12 mouse cellular contexts compared by ENCODE assay signal in genomic region chr4:114818963-114819702, GRCm38 (mm10). TPM values are rescaled to one million over a fixed set of nuclear protein-coding genes. Genes with fewer than 3 reads are reported as not detected.
DNase-seq lines count a peak whose midpoint lies in the region; ATAC-seq and TF ChIP-seq lines count a peak whose summit lies in the region.
"Had no signal": no experiment of that assay in that cellular context is flagged by ENCODE, and none has a peak within 500 bp of the region (broad histone marks: within the 10 kb centered on the region; RNA-seq: fewer than 3 reads in every experiment).

No protein-coding gene starts in this region.

- peak; percentile 64 for DNase-seq in lung, embryonic 14.5 days
- DNase-seq in lung, postnatal 25 days (ENCODE audit: low spot score), result no peak
- peak; percentile 76 for DNase-seq in embryonic facial prominence, embryonic 11.5 days (ENCODE audit: low spot score)
- DNase-seq in frontal cortex, postnatal 25 days (ENCODE audit: low spot score in 2 of 2), result no peak
- no peak for DNase-seq in cerebellum, postnatal 4 days (ENCODE audit: low spot score in 2 of 2)
- DNase-seq in adrenal gland, postnatal 10 days, result no peak
- DNase-seq: heart, postnatal 14 days; layer of hippocampus, postnatal 36 days; spleen, adult 18-20 months had no signal

- no peaks in the 10 kb centered on the region for H3K27me3 ChIP-seq in lung, embryonic 14.5 days (ENCODE audit: insufficient read depth, low read length)
- peaks cover 7% of the 10 kb centered on the region for H3K27me3 ChIP-seq in embryonic facial prominence, embryonic 11.5 days (ENCODE audit: control insufficient read depth, insufficient read depth, low read length)
- peaks cover 17% of the 10 kb centered on the region; the same call in 1 of the 2 replicates for H3K27me3 ChIP-seq in hindbrain, embryonic 15.5 days
- H3K27me3 ChIP-seq in midbrain, embryonic 13.5 days, result peaks cover 54% of the 10 kb centered on the region

- no peaks in the 10 kb centered on the region for H3K9me3 ChIP-seq in lung, embryonic 14.5 days (ENCODE audit: low read depth, low read length)
- H3K9me3 ChIP-seq in embryonic facial prominence, embryonic 11.5 days (replicated peaks; ENCODE audit: control insufficient read depth, low read length), result no peaks in the 10 kb centered on the region
- no peaks in the 10 kb centered on the region for H3K9me3 ChIP-seq in hindbrain, embryonic 15.5 days
- no peaks in the 10 kb centered on the region for H3K9me3 ChIP-seq in midbrain, embryonic 13.5 days
- H3K9me3 ChIP-seq: neural tube, embryonic 13.5 days had no signal

- no peak overlapping the region for H3K4me3 ChIP-seq in lung, embryonic 14.5 days (ENCODE audit: low read depth, low read length)
- H3K4me3 ChIP-seq in embryonic facial prominence, embryonic 11.5 days (ENCODE audit: low read depth, low read length), result no peak overlapping the region
- no peak overlapping the region for H3K4me3 ChIP-seq in hindbrain, embryonic 15.5 days
- no peak overlapping the region for H3K4me3 ChIP-seq in midbrain, embryonic 13.5 days (replicated peaks)
- H3K4me3 ChIP-seq: neural tube, embryonic 13.5 days had no signal

- 12% methylated on average over 9 of the region's 9 CpGs for WGBS in lung, embryonic 14.5 days
- WGBS in embryonic facial prominence, embryonic 11.5 days, result 3% methylated on average over 9 of the region's 9 CpGs
- 19% methylated on average over 9 of the region's 9 CpGs for WGBS in hindbrain, embryonic 15.5 days
- WGBS in midbrain, embryonic 13.5 days, result 6% methylated on average over 9 of the region's 9 CpGs

- H3K4me1 ChIP-seq in lung, embryonic 14.5 days (ENCODE audit: insufficient read depth), result peaks cover 12% of the 10 kb centered on the region
- H3K4me1 ChIP-seq in embryonic facial prominence, embryonic 11.5 days (ENCODE audit: control insufficient read depth, insufficient read depth, low read length), result peaks cover 8% of the 10 kb centered on the region
- peaks cover 17% of the 10 kb centered on the region for H3K4me1 ChIP-seq in hindbrain, embryonic 15.5 days (replicated peaks)
- peaks cover 28% of the 10 kb centered on the region for H3K4me1 ChIP-seq in midbrain, embryonic 13.5 days (replicated peaks)

- no peak overlapping the region for H3K9ac ChIP-seq in lung, embryonic 14.5 days
- no peak overlapping the region for H3K9ac ChIP-seq in embryonic facial prominence, embryonic 11.5 days (replicated peaks; ENCODE audit: low read length)
- no peak overlapping the region for H3K9ac ChIP-seq in hindbrain, embryonic 15.5 days
- H3K9ac ChIP-seq in midbrain, embryonic 13.5 days (replicated peaks), result 0 out of 2 replicates have a peak overlapping the region, but pooled peaks have one; percentile 28
- H3K9ac ChIP-seq: neural tube, embryonic 13.5 days had no signal

- TF ChIP-seq CTCF in lung, embryonic 14.5 days (IDR thresholded peaks at IDR 0.05; ENCODE audit: low read depth), result no peak

- ATAC-seq in lung, embryonic 14.5 days (ENCODE audit: insufficient read depth), result peak; percentile 35
- 0 out of 2 replicates have a peak, but pooled peaks have one; percentile 19 for ATAC-seq in embryonic facial prominence, embryonic 11.5 days (replicated peaks; ENCODE audit: insufficient number of reproducible peaks, low FRiP score, low TSS enrichment, low read depth)
- ATAC-seq in hindbrain, embryonic 15.5 days (ENCODE audit: low FRiP score, low read depth), result peak; percentile 31; the same call in 1 of the 2 replicates
- ATAC-seq in midbrain, embryonic 13.5 days, result peak; percentile 24; the same call in 1 of the 2 replicates

- H3K27ac ChIP-seq in lung, embryonic 14.5 days (ENCODE audit: low read depth), result 0 out of 2 replicates have a peak overlapping the region, but pooled peaks have one; percentile 40
- peak overlapping the region; percentile 43; the same call in 1 of the 2 replicates for H3K27ac ChIP-seq in embryonic facial prominence, embryonic 11.5 days (replicated peaks; ENCODE audit: low read depth, low read length)
- no peak overlapping the region for H3K27ac ChIP-seq in hindbrain, embryonic 15.5 days (replicated peaks)
- H3K27ac ChIP-seq in midbrain, embryonic 13.5 days, result 0 out of 2 replicates have a peak overlapping the region, but pooled peaks have one; percentile 21
- H3K27ac ChIP-seq: neural tube, embryonic 13.5 days had no signal

- H3K4me2 ChIP-seq in lung, embryonic 14.5 days, result no peak overlapping the region
- no peak overlapping the region for H3K4me2 ChIP-seq in embryonic facial prominence, embryonic 11.5 days (ENCODE audit: low read depth, low read length)
- no peak overlapping the region for H3K4me2 ChIP-seq in hindbrain, embryonic 15.5 days
- no peak overlapping the region for H3K4me2 ChIP-seq in midbrain, embryonic 13.5 days (replicated peaks)
- H3K4me2 ChIP-seq: neural tube, embryonic 13.5 days had no signal

- no peaks in the 10 kb centered on the region for H3K36me3 ChIP-seq in lung, embryonic 14.5 days (ENCODE audit: insufficient read depth)
- H3K36me3 ChIP-seq in embryonic facial prominence, embryonic 11.5 days (replicated peaks; ENCODE audit: control insufficient read depth, insufficient read depth, low read depth, low read length), result no peaks in the 10 kb centered on the region
- H3K36me3 ChIP-seq in hindbrain, embryonic 15.5 days, result no peaks in the 10 kb centered on the region
- H3K36me3 ChIP-seq in midbrain, embryonic 13.5 days, result no peaks in the 10 kb centered on the region
- H3K36me3 ChIP-seq: neural tube, embryonic 13.5 days had no signal

RNA-seq across cellular contexts. Expression of gene Gm12830, which starts 2.4 kb away (rescaled TPM):
- polyA plus RNA-seq in lung, embryonic 14.5 days (2014; fragmentation: Nextera tagmentation; extraction: Ambion mirVana), result not detected in 2 replicates
- not detected in 2 replicates for polyA plus RNA-seq in embryonic facial prominence, embryonic 11.5 days (2014; fragmentation: Nextera tagmentation; extraction: Ambion mirVana)
- polyA plus RNA-seq in hindbrain, embryonic 15.5 days (2015; fragmentation: Nextera tagmentation; extraction: Ambion mirVana), result not detected in 2 replicates
- polyA plus RNA-seq in midbrain, embryonic 13.5 days (2015; fragmentation: Nextera tagmentation; extraction: Ambion mirVana), result 0.08 TPM in 1 of 2 replicates, not detected in the other
- total RNA-seq in adrenal gland, postnatal 10 days (2021), result not detected
- total RNA-seq: heart, postnatal 14 days; layer of hippocampus, postnatal 36 days had no signal
- polyA plus RNA-seq: neural tube, embryonic 13.5 days had no signal

Comparison
In these comparisons a context has a peak if more than half of its experiments do, and no peak if none do; other contexts are left out.
1. DNase-seq: peak in lung, embryonic 14.5 days (single experiment) and embryonic facial prominence, embryonic 11.5 days (single experiment); none in lung, postnatal 25 days (single experiment), frontal cortex, postnatal 25 days (0 of 2), cerebellum, postnatal 4 days (0 of 2) and adrenal gland, postnatal 10 days (single experiment).
2. Peak in every context shown above with its lines, with median percentiles within 50 percentile points of each other: ATAC-seq.